Mouse (Mus musculus) lung, adult 2 months (tissue): ENCODE results near the gene Luzp1.

Experiments used
- CTCF ChIP-seq: fragments of 200-500 bp; IDR thresholded peaks from 2 replicates; pipeline ENCODE4 v1.5.1; 2011; ENCODE audit warnings: mild to moderate bottlenecking, low read length, control low read depth; ENCODE audit not compliant: insufficient read depth
- POLR2A ChIP-seq: fragments of 200-500 bp; IDR thresholded peaks from 2 replicates; pipeline ENCODE4 v1.6.1; 2011; ENCODE audit warnings: low read depth, mild to moderate bottlenecking, control low read depth, low read length, borderline replicate concordance; ENCODE audit errors: extremely low read depth

- TF ChIP-seq POLR2A (peak; percentile 79), CTCF (peak; percentile 76)
Measured at GRCm38 (mm10) chr4:136602568-136602967, 133.0 kb downstream of the Luzp1 start, which contains the start of gene Kdm1a.
